Mouse (Mus musculus) C2C12 (cell line): Measurements from ENCODE around the gene Gm19684. TPM values are rescaled to one million over a fixed set of nuclear protein-coding genes. Genes with fewer than 3 reads are reported as not detected.
A peak's percentile ranks its signal among the peaks of the same experiment; 100 is the strongest.
"Not testable (repeated sequence)": the region's sequence is repeated elsewhere in the genome, so short reads cannot be mapped to it uniquely, and the experiment has no call there.

Source experiments
- H3K27me3 ChIP-seq: one replicate; pipeline ENCODE4 v1.6.1; 2011; ENCODE audit not compliant: control insufficient read depth, insufficient read depth, insufficient read length
- H3K36me3 ChIP-seq: one replicate; pipeline ENCODE4 v1.6.1; 2011; ENCODE audit not compliant: control insufficient read depth, insufficient read depth
- H3K4me3 ChIP-seq: one replicate; pipeline ENCODE4 v1.5.1; 2011; ENCODE audit warnings: mild to moderate bottlenecking, control low read depth; ENCODE audit not compliant: poor library complexity, insufficient read depth, severe bottlenecking
- H3K79me2 ChIP-seq: one replicate; pipeline ENCODE4 v1.6.1; 2011; ENCODE audit not compliant: control insufficient read depth, insufficient read depth
- H3K79me3 ChIP-seq: one replicate; pipeline ENCODE4 v1.6.1; 2011; ENCODE audit warnings: low read depth, control low read depth
- H3ac ChIP-seq: one replicate; pipeline ENCODE3; 2011; ENCODE audit warnings: low read depth; ENCODE audit not compliant: control insufficient read depth, insufficient read length
- CEBPB ChIP-seq: IDR thresholded peaks from one replicate; pipeline ENCODE4 v1.6.1; 2011; ENCODE audit warnings: low read depth, mild to moderate bottlenecking, control low read depth, moderate library complexity
- CTCF ChIP-seq: IDR thresholded peaks from one replicate; pipeline ENCODE4 v1.5.1; 2011; ENCODE audit not compliant: control insufficient read depth, insufficient read depth, insufficient read length
- FOSL1 ChIP-seq: IDR thresholded peaks from one replicate; pipeline ENCODE4 v1.8.0; 2011; ENCODE audit warnings: mild to moderate bottlenecking, low read length; ENCODE audit not compliant: poor library complexity, insufficient read depth, severe bottlenecking
- MAX ChIP-seq: IDR thresholded peaks from one replicate; pipeline ENCODE4 v1.6.1; 2011; ENCODE audit warnings: mild to moderate bottlenecking, control low read depth
- MYOD1 ChIP-seq: IDR thresholded peaks from one replicate; pipeline ENCODE4 v1.6.1; 2011; ENCODE audit warnings: low read depth; ENCODE audit not compliant: control insufficient read depth, insufficient read length
- MYOG ChIP-seq: IDR thresholded peaks from one replicate; pipeline ENCODE4 v1.6.1; 2011; ENCODE audit not compliant: control insufficient read depth, insufficient read length; ENCODE audit errors: extremely low read depth
- USF1 ChIP-seq: IDR thresholded peaks from one replicate; pipeline ENCODE4 v1.6.1; 2011; ENCODE audit warnings: low read depth, mild to moderate bottlenecking, control low read depth, moderate library complexity
- long read RNA-seq, 2 experiments: library from polyadenylated mRNA; unstranded; transcript quantifications; one replicate each; pipeline ENCODE4 v2.0.0; 2019 to 2020
- polyA plus RNA-seq: library from polyadenylated mRNA; unstranded; fragments of >200 nt; fragmentation: generic; extraction: Trizol; gene quantifications from one replicate; pipeline ENCODE4 v1.2.1, GENCODE M21; 2012; ENCODE audit warnings: missing spikeins

The Gm19684 gene
- not detected for polyA plus RNA-seq
- long read RNA-seq, experiment 1 = 0 reads
- long read RNA-seq, experiment 2 = 0 reads

DNA sequence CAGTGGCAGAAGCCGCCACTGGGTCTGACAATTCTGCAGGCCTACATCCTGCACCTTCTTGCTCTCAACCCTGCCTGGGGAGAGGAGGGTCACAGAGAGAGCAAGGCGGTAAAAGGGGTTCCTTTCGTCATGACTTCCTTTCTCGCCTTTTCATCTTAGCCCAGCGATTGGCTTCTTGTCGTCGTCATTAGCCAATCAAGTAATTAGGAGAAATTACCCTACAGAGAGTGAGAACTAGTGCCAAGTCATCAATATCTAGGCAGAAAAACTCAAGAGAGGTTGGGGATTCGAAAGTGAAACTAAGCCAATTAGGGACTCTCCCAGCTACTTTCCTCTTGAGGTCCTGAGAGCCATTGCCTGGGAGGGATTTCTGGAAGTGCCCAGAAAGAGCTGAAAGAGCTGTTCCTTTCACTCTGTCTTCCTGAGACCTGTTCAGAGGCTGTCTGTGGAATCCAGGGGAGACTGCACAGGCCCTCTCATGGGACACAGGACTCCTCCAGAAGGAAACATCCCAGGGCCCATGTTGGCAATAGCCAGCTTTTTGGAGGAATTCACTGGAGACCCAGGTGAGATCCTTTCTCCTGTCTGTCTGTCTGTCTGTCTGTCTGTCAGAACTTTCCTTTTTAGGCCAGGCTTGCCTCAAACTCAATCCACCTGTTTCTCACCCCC lies at the start of gene Gm19684:
Gene Gm19684, plus strand, starts transcription at position 327 of the 669 bp plus-strand sequence.
- not testable (repeated sequence) for H3K79me2 ChIP-seq, H3K27me3 ChIP-seq, H3K79me3 ChIP-seq, H3ac ChIP-seq, H3K36me3 ChIP-seq
- H3K4me3 ChIP-seq = peak within 1 kb of the TSS; percentile 11

DNA sequence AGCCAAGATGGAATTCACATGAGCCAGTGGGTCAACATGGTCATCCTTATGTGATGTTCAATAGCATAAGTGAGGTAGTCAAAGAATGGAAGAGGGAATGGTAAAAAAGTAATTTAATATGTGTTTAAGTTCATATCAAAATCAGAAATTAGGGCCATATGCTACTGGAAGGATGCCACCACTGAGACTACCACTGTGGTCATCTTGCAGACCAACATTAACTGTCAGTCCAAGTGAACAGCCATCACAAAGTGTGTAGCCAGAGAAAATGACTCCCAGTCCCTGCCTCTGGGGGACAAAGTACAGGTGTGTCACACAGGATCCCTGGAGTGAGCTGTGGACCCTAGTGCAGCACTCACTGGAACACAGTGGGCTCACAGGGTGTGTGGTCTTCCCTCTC lies 39.6 kb upstream of the Gm19684 start:
- not testable (repeated sequence) for H3K4me3 ChIP-seq, H3ac ChIP-seq, H3K36me3 ChIP-seq, H3K79me3 ChIP-seq, H3K79me2 ChIP-seq
- peaks cover 18% of the 10 kb centered on the region for H3K27me3 ChIP-seq

DNA sequence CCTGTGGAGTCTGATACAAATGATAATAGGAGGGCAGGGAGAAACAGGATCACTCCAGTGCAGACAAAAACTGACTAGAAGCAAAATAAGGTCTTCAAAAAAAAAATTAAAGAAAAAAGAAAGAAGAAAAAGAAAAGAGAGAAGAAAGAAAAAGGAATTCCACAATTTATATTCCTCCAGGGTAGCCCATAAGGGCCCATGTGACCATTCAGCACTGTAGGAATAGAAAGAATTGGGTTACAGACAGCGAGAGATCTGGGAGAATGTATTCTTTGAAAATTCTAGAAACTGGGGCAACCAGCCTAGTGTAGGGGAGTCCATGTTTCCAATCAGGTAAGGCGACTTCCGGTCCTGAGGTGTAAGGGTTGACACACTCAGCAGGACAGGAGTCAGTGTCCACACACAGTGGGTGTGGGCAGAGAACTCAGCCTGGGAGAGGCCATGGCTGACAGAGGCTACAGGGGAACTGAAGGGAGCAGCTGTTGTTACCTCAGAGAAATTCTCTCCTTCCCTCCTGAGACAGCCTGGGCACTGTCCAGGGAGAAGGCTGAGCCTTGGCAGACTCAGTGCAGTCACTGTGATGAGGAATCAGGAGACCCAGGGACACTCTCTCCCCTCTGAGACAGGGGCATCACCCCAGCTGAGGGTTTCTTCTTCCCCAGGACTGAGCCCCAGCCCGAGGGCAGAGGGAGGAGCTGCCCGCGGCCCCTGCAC lies 38.8 kb upstream of the Gm19684 start:
- H3K4me3 ChIP-seq, H3K36me3 ChIP-seq, H3K79me3 ChIP-seq, H3ac ChIP-seq, H3K79me2 ChIP-seq: not testable (repeated sequence)
- peaks cover 18% of the 10 kb centered on the region for H3K27me3 ChIP-seq

DNA sequence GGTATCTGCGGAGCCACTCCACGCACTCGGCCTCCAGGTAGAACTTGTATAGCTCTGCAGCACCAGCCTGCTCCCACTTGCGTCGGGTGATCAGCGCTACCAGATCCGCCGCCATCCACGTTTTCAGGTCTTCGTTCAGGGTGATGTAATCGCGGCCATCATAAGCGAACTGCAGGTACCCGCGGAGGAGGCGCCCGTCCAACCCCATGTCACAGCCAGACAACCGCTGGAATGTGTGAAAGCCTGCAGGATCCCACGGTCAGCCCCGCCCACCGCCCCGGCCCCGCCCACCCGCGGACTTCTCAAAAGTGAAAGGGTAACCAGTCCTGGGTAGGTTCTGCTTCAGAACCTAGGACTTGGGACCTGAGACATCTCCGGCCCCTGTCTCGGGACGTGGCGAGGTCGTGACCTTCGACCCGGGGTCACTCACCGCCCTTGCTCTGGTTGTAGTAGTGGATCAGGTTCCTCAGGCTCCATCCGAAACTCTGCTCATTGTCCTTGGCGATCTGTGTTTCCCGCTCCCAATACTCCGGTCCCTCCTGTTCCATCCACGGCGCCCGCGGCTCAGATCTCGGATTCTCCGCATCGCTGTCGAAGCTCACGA lies 38.1 kb upstream of the Gm19684 start:
- Histone ChIP-seq H3K36me3 (no peaks in the 10 kb centered on the region), H3K4me3 (no peak overlapping the region), H3K79me3 (no peaks in the 10 kb centered on the region), H3K27me3 (peaks cover 18% of the 10 kb centered on the region), H3K79me2 (no peaks in the 10 kb centered on the region), H3ac (no peak overlapping the region)
- TF ChIP-seq MYOG = no peak
- no peak for TF ChIP-seq MAX

DNA sequence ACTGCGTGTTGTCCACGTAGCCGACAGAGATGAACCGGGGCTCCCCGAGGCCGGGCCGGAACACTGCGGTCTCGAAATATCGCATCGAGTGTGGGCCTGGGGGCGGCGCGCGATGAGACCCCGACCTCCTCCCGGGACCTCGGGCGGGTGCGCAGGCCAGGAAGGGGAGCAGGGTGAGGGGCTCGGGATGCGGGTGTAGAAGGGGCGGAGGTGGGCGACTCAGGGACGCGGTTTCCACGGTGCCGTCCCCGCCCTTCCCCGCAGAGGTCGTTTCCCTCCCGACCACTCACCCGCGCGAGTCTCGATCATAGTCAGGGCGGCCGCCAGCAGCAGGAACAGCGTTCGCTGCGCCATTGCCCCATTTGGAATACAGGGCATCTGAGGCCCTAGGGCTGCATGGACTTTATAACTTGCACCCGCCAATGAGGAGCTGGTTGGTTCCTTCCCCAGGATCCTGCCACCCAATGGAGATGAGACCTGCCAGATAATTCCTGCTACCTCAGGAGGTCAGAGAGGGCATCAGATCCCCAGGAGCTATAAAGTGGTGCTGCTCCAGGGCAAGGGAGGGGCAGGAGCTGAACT lies 37.5 kb upstream of the Gm19684 start:
- no peak overlapping the region for H3ac ChIP-seq
- no peak for TF ChIP-seq MAX
- no peak for TF ChIP-seq USF1
- no peak for TF ChIP-seq MYOG
- TF ChIP-seq FOSL1 = no peak
- no peak for TF ChIP-seq CEBPB
- TF ChIP-seq CTCF = no peak
- TF ChIP-seq MYOD1 = no peak
- H3K4me3 ChIP-seq = no peak overlapping the region
- no peaks in the 10 kb centered on the region for H3K79me3 ChIP-seq
- peaks cover 18% of the 10 kb centered on the region for H3K27me3 ChIP-seq
- H3K79me2 ChIP-seq = no peaks in the 10 kb centered on the region
- H3K36me3 ChIP-seq = no peaks in the 10 kb centered on the region

DNA sequence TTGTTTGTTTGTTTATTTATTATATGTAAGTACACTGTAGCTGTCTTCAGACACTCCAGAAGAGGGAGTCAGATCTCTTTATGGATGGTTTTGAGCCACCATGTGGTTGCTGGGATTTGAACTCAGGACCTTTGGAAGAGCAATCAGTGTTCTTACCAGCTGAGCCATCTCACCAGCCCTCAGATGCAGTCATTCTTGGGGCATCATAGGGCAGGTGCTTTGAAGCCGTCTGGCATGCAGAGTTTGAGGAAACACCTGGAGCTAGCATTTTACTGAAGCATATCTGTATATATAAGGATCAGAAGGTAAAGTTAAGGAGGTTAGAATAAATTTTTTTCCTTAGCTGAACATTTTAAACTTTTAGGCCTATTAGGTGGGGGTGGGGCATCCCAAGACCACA lies 35.5 kb upstream of the Gm19684 start:
- not testable (repeated sequence) for H3K36me3 ChIP-seq, H3K4me3 ChIP-seq, H3ac ChIP-seq, H3K79me2 ChIP-seq, H3K79me3 ChIP-seq
- peaks cover 18% of the 10 kb centered on the region for H3K27me3 ChIP-seq

DNA sequence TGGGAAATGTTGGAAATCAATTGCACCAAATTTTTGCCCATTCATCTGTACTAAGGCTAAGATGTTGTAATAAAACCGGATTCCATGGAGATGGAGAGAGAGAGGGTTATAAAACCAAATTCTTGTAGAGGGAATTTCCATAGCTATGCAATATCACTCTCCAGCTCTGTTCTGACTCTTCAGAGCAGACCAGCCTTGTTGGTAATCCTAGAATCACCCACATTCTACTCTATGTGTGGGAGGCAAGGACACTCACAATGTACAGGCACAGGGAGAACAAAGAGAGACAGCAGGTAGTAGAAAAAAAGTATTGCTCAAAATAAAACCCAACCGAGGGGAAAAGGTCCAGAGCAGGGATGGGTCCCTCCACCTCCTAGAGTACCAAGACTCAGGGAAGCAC lies 29.5 kb upstream of the Gm19684 start:
- not testable (repeated sequence) for H3ac ChIP-seq, H3K79me2 ChIP-seq, H3K4me3 ChIP-seq, H3K79me3 ChIP-seq, H3K36me3 ChIP-seq
- H3K27me3 ChIP-seq = peaks cover 12% of the 10 kb centered on the region

DNA sequence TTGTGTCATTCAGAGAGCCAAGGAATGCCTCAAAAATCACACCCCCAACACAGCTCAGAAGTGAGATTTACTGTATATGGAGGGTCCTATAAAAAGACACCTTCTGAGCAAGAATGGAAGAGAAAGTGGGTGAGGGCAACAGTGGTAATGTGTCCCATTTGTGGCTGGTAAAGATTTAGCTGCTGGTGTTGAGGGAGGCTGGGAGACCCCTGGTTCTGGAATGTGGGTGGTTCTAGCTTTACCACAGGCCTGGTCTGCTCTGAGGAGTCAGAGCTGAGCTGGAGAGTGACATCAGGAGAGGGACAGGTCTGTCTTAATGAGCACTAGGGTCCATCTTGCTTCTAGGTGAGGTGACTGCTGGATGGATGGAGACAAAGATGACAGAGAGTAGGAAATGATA lies 29.0 kb upstream of the Gm19684 start:
- peaks cover 12% of the 10 kb centered on the region for H3K27me3 ChIP-seq
- not testable (repeated sequence) for H3K4me3 ChIP-seq, H3ac ChIP-seq, H3K36me3 ChIP-seq, H3K79me3 ChIP-seq, H3K79me2 ChIP-seq
